Mouse (Mus musculus) bone marrow macrophage, adult 2 months (primary cell): Measurements from ENCODE around the gene Slc24a3.

Experiments
- CTCF ChIP-seq: IDR thresholded peaks from 2 replicates; pipeline ENCODE4 v1.5.1; 2012; ENCODE audit warnings: low read depth, mild to moderate bottlenecking, low read length, moderate library complexity
- POLR2A ChIP-seq: IDR thresholded peaks from 2 replicates; pipeline ENCODE4 v1.6.1; 2012; ENCODE audit warnings: mild to moderate bottlenecking, low read depth, low read length, borderline replicate concordance

GRCm38 (mm10) chr2:145385773-145386172 is 218.2 kb downstream of the Slc24a3 start:
- TF ChIP-seq CTCF (no peak), POLR2A (no peak)
